Mouse (Mus musculus) 3134 (cell line): ENCODE measurements around the gene Myh10.

Experiments
- DNase-seq: peaks from one replicate; pipeline ENCODE4 v3.0.0-alpha.2; 2011; ENCODE audit warnings: low spot score; ENCODE audit not compliant: insufficient read length; ENCODE audit errors: extremely low read depth

The Myh10 gene

DNA sequence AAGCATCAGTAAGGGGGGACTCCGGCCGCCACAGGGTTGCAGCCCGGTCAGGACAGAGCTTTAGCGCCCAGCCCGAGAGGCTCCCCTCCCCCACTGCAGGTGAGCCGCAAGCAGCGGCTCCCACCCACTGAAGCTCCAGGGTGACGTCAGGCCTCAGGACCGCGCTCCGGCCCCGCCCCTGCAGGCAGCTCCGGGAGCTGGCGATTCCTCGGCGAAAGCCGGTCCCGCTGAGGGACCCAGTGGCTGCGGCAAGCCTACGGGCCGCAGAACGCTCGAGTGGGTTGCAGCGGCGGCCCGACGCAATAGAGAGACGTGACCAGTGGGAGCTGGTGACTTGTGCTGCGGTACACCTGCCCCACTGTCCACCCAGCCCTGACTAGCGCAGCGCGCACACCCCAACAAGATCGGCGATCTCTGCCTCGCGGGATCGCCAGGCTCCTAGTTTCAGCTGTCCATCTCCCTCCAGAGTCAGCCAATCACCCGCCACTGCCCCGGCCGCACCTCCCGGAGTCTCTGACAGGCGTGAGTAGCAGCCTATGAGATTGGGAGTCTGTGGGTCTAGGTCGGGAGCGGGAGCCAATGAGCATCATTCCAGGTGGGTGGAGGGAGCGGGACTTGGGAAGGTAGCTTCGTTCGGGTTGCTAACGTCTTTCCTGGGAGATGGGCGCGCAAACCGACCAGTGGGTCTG is at the start of gene Myh10:
Gene Myh10 (plus strand): TSS at position 239 of the 689 bp plus-strand sequence.
- DNase-seq, result peak; percentile 91

DNA sequence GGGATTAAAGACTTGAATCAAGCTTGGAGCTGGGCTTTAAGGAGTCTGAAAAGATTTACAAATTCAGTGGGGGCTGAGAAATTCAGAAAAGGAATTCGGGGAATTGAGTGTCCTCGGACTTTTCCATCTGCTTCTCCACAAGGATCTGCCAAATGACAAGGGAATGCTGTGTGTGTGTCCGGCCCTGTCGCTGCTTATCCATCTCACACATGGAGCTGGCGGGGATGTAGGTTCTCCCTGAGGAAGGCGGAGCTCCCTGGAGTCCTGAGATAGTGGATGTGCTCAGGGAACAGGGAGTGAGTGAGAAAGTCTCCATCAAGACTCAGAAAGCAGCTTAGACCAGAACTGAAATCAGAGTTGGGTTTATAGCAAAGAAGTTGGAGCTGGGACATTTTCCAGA is 46.6 kb upstream of the Myh10 start:
- DNase-seq, result no peak

DNA sequence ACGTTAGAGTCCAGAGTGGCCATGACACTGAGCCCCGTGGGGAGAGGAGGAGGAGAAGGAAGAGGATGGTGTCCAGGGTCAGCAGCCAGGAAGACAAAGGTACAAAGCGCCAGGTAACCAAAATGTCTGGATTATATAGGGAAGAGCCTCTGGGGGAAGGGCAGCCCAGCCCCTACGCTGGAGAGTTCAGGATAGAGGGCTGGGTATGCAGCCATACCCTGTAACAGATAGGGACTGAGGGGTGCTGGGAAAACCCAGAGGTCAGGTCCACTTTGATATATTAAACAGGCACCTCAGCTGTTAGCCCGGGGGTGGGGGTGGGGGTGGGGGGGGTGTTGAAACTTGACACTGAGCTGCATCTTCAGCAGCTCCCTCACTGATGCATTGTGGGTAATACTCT is 43.6 kb upstream of the Myh10 start:
- DNase-seq, result no peak

DNA sequence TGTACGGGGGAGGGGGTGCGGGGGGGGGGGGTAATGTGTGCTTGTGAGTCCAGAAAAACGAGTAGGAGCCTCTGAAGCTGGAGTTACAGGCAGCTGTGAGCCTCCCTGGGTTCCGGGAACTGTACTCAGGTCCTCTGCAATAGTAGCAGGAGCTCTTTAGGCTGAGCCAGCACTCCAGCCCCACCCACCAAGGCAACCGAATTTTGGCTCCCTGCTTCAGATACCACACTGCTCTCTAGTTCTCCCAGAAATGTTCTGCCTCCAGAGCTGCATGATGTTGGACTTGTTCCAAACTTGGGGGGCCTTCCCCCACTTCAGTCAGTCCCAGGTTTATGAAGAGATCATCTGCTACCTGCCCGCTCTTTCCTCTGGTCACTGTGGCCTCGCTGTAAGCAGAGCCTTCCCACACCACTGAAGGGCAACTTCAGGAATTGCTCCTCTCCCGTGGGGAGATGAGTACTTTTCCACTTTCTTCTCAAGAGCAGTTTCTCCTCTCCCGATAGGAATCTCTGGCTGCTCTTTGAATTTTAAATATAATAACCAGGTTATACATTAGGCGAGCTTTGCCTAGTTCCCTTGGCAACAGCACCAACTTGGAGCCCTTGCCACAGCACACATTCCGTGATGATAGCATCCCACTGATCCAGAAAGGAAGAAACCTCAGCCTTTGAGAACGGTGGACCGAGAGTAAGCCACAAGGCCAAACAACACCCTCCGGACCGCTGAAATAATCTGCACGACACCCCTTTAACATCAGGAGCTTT is 42.8 kb upstream of the Myh10 start:
- no peak for DNase-seq

DNA sequence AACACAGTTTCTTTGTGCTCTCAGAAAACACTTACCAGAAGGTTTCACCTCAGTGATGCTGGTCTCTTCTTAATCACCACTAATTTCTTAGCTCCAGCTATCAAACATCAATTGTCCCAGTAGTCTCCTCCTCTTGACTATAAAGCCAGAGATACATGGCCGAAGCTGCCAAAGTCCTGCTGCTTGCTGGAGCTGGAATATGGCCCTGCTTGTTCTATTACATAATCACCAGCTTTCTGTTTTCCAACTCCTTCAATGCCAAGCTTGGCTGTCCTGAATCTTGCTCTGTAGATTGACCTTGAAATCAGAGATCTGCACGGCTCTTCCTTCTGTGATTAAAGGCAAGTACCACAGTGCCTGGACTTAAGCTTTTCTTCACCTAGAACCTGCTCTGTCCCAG is 39.8 kb upstream of the Myh10 start:
- no peak for DNase-seq

DNA sequence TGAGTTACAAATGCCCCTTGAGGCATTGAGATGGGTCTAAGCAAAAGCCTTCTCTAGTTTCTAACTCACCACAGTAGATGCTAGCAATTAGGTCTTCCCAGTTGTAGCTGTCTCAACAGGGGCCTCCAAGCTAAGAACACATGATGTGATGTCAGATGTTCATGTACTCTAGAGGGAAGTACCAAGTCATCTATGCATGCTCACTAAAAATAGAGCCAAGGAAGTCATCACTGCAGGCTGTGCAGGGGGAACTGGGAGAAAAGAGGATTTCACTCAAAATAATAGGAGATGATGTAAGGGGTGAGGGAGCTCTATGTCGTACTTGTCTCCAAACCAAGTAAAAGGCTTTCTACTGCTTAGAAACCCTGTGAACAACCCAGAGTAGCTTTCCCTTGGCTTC is 35.8 kb upstream of the Myh10 start:
- DNase-seq, result no peak

DNA sequence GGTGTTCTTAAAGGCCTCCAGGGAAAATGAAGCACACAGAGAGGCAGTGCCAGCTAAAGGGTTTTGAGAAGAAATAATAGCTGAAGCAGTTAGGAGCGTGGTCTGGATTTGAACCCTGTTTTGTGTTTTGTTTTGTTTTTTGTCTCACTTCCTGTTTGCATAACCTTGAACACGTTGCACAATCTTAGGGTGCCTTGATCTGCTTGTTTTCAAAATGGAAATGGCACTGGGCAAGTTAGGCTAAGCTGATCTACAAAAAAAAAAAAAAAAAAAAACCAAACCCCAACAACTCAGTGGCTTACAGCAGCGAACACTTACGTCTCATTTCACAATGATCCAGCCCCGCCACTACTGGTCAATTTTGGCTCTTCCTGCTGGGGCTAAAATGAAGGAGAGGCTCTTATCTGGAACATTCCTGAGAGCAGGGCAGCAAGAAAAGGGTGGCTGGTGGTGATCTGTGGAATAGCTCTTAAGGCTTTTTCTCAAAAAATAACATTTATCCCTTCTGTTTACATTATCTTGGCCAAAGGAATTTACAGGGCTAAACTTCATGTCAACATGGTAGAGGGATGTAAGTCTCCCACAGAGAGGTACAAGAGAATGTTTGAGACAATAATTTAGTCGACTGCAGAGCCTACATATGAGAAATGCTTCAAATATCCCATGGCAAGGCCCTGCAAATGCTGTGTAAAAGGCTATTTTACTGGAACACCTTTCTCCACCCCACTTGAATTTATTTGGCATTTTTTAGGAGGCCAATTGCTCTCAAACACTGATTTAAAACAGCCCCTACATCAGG is 34.3 kb upstream of the Myh10 start:
- DNase-seq, result no peak

DNA sequence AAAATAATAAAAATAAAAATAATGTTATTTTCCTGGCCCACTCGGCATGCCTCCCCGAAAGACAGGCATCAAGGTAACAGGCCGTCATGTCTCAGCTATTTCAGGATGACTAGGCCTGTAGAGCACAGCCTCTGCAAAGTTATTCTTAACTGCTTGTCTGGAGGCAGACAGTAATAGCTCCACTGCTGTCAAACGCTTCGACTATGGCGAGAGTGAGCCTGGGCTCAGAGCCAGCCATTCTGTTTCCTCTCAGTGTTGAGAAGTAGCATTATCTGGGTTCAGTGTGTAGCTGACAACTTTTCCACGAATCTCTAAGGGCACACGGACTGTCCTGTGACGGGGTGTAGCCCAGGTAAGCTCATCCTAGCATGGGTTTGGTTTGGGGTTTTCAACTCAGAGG is 33.5 kb upstream of the Myh10 start:
- no peak for DNase-seq

DNA sequence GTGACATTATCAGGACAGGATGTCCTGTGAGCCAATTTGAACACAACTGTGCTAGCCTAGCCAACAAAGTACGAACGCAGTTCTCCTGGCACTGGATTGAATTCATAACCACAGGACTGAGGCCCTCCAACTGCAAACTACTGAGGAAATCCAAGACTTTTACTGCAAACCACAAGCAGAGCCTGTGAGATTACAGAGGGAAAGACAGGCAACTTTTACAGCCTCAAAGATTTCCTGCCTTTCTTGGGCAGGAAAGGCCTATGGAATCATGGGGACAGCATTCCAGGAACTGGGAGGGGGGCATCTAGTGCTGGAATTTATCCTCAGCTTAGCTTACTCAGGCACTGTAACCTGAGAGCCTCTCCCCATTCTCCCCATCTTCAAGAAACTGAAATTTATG is 26.0 kb upstream of the Myh10 start:
- DNase-seq, result no peak

DNA sequence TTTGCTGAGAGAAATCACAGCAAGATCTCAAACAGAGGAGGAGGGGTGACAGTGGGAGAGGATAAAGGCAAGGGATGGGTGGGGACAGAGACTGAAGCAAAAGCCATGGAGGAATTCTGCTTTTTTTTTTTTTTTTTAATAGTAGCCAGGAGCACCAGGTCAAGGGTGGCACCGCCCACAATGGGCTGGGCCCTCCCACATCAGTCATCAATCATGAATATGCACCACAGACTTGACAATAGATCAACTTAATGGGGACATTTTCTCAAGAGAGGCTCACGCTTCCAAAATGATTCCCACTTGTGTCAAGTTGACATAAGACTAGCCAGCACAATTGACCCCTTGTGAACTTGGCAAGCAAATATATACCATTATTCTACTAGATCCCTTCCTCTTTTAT is 25.1 kb upstream of the Myh10 start:
- no peak for DNase-seq

DNA sequence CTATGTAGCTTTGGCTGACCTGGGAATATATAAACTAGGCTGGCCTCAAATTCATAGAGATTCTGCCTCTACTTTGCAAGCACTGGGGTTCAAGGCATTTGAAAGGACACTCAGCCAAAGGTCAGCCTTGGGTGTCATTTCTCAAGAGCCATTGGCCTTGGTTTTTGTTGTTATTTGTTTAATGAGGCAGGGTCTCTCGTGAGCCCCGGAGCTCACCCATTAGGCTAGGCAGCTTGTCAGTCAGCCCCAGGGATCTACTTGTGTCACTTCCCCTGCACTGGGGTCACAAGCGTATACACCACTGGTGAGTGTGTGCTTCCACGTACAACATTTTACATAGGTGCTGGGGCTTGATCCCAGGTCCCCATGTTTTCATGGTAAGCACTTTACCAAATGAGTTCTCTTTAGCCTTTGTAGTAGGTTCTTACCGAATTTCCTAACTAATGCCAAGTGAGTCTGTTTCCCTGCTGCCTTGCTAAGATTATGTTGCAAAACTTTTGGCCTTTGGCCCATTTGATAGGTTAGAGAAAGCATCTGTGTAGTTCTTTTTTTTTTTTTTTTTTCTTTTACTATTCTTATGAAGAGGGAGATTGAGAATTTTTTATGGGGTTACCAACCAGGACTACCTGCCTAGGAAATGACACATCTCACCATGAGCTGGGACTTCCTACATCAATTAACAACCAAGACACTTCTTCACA is 18.9 kb upstream of the Myh10 start:
- DNase-seq, result no peak

DNA sequence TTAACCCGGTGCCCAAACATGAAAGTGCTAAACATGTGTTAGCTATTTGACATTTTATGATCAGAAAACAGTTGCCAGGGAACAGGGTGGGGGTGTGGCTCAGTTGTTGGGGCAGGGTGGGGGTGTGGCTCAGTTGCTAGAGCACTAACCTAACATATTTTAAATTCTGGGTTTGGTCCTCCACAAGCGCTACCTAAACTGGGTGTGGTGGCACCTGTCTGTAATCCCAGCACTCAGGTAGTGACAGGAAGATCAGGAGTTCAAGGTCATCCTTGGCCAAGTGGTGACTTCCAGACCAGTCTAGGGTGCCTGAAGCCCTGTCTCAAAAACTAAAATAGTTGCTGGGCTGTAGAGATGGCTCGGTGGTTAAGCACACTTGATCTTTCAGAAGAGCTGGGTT is 17.3 kb upstream of the Myh10 start:
- DNase-seq, result no peak

DNA sequence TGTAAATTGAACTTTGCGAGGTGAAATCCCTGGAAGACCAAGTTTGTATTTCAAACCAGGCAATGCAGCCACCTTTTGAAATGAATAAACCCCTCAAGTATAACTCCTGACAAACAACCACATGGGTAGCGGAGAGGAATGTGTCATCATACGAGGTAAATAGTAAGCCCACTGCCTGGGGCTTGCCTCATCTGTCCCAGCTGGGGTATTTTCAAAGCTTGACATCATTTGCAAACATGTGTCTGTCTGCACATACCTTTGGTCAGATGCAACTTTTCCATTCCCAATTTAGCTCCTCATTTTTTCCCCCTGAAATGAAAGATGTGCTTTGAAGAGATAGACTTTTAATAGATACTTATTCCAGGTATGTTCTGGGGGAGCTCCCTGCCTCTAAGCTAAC is 16.7 kb upstream of the Myh10 start:
- no peak for DNase-seq

DNA sequence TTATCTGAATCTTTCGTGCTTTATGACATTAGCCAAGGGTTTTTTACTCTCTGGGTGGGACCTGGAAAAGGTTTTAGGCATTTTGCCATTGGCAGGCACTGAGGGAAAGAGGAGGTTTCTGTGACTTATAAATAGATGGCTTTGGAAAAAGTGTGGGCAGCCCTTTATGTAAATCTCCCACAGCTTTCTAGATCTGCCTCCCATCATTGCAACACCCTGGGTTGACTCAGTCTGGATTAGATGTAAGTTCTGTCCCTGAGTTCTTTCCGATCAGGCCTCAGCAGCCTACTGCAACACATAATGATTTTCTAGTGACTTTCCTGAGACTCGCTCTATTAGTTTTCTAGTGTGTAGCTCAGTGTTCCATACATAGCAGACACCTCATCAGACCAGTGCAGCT is 16.1 kb upstream of the Myh10 start:
- DNase-seq, result no peak

DNA sequence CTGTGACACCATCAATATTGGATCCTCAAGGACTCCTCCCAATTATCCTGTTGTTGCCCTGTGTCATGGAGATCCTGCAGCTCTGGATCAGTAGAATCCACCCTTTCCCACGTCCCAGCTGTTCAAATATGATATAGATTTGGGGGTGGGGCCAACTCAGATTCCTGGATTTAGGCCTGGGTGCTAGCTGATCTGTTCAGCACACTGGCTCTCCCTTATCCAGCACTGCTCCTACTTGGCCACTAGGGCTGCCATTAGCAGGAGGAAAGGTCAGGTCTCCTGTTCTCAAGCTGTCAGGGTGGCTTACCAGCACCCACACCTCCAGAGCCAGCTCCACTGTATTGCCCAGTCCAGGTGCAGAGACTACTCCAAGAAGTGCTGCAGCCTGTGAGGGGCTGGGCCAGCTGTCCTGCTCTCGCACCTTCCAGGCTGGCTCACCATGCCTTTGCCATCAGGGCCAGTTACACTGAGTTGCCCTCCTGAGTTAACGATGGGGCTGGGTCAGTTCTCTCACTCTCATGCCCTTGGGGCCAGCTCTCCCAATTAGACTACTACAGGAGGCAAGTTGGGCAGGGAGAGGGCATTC is 10.0 kb upstream of the Myh10 start:
- DNase-seq, result no peak

DNA sequence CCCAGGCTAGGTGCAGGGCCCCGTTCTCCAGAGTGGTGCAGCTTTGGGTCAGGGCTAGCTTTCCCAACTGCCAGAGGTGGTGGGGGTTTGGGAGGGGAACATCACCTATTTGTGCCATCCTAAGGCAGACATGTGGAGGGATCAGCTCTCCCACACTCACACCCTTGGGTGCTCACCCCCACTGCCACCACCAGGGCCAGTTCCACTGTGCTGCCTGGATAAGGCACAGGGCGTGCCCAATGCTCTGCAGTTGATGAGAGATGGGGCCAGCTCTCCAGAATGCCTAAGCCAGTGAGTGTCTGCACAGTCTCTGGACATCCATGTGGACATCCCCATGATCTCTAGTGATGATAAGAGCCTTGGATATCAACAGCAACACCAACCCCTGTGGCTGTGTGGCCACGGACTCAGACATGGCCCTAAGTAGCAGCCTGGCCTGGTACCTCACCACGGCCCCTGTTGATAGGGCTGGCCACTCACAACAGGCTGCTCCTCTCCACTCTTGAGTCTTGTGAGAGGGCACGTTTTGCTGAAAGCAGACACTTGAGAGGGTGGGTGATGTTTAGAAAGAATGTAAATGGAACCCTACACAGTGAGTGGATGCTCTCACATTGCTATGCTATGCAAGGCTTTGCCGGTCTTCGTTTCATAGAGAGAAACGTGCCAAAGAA is 9.1 kb upstream of the Myh10 start:
- no peak for DNase-seq

DNA sequence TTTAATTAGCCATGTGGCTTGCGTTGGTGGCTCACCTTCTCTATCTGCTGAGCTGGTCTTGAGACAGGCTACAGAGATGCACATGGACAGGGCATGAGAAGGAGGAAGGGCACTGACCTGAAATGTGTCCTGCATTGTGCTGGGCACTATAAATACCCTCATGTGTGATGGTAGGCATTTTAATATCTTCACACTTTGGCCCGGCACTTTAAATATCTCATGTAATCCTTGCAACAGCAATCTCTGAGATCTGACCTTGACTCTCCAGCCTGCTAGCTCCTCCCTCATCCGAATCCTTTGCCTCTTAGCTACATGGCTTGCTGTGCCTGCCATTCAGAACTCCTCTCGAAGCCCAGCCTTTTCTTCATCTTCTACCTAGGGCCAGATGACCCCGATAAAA is 5.4 kb upstream of the Myh10 start:
- no peak for DNase-seq

DNA sequence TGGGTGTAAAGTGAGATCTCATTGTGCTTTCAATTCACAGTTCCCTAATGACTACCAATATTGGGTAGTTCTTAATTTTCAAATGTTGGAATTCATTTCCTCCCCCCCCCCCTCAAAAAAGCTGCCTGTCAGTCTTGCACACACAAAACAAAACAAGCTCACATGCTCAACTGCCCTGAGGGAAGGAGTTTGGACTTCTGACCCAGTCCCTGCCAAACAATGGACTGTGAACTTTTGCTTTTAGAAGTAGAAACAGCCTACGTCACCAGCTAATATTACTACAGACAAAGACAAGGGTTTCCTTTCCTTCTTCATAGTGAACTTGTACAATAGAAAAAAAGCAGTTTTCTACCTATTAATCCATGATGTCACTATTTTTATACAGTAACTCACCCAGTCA is 2.1 kb upstream of the Myh10 start:
- no peak for DNase-seq

DNA sequence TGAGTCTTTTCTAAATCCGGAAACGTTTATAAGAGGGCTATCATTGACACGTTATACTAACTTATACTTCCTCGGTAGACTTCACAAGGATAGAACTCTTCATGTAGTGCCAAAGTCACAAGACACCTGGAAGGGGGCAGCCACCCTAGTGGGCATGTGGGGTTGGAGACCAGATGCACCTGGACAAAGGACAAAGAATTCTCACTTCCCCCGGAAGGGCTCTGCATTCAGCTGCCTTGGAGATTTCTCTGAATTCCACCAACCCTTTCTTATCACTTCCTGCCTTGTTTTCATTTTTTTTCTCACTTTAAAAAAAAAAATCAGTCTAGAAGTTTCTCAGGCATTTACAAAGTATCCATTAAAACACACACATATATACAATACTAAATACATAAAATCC is 894 bp upstream of the Myh10 start:
- DNase-seq, result no peak

DNA sequence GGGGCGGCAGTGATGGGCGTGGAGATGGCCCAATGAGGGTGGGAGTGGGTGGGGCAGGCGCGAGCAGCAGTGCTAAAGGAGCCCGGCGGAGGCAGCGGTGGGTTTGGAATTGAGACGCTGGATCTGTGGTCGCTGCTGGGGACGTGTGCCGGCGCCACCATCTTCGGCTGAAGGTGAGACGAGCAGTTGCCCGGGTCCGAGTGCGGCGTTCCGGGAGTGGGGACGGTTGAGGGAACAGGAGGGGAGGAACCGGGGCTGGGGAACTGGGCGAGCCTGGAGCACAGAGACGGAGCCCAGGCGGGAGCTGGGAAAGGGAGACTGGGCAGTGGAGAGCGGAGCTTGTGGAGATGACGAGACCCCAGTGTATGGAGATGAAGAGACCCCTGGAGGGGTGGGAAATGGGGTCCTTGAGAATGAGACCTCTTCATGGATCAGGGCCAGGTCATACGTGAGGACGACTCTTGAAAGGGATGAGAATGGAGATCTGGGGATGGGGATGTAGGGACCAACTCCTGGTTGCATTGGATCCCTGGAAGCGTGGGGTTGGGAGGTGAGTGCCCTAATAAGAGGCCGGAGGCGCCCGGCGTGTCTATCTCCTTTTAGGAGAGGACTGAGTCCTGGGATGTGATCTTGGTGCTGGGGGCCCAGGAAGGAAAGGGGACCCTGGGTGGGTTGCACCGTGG is 792 bp downstream of the Myh10 start:
- DNase-seq, result no peak
